Mouse (Mus musculus) MEL (cell line): ENCODE data around the gene Serpinb6a. TPM values are rescaled to one million over a fixed set of nuclear protein-coding genes. Genes with fewer than 3 reads are reported as not detected.
A peak's percentile ranks its signal among the peaks of the same experiment; 100 is the strongest.

Experiments used
- DNase-seq: peaks from one replicate; pipeline ENCODE4 v3.0.0; 2011; ENCODE audit warnings: low read depth, low spot score
- H3K27ac ChIP-seq: 2 replicates; pipeline ENCODE4 v1.5.1; 2012; ENCODE audit warnings: low read depth, mild to moderate bottlenecking, control low read depth, low read length, moderate library complexity; ENCODE audit not compliant: control insufficient read depth
- H3K27me3 ChIP-seq, 2 experiments: fragments of 150-350 bp in 1 of 2; sonication (generic) in 1 of 2; 2 replicates each; pipeline ENCODE4 v1.6.1; 2012; ENCODE audit warnings: low read length in 2 of 2, mild to moderate bottlenecking in 2 of 2, improper control_type of control experiment in 1 of 2, moderate library complexity in 1 of 2; ENCODE audit not compliant: insufficient read depth in 2 of 2, control insufficient read depth in 1 of 2
- H3K36me3 ChIP-seq, 2 experiments: 2 replicates each; pipeline ENCODE4 v1.6.1; 2012 to 2014; ENCODE audit warnings: low read length in 2 of 2, improper control_type of control experiment in 1 of 2, inconsistent platforms in 1 of 2, mild to moderate bottlenecking in 1 of 2; ENCODE audit not compliant: insufficient read depth in 2 of 2, control insufficient read depth in 1 of 2
- H3K4me1 ChIP-seq, 2 experiments: fragments of 150-350 bp in 1 of 2; sonication (generic) in 1 of 2; 2 replicates each; pipeline ENCODE4 v1.6.1; 2012; ENCODE audit warnings: low read length in 2 of 2, improper control_type of control experiment in 1 of 2, mild to moderate bottlenecking in 1 of 2; ENCODE audit not compliant: insufficient read depth in 2 of 2, control insufficient read depth in 1 of 2
- H3K4me3 ChIP-seq, 2 experiments: fragments of 150-350 bp in 1 of 2; sonication (generic) in 1 of 2; 2 replicates each; pipeline ENCODE4 v1.5.1; 2012; ENCODE audit warnings: low read depth in 2 of 2, low read length in 2 of 2, mild to moderate bottlenecking in 2 of 2, moderate library complexity in 2 of 2, control low read depth in 1 of 2, improper control_type of control experiment in 1 of 2; ENCODE audit not compliant: control insufficient read depth in 1 of 2, insufficient read depth in 1 of 2
- H3K79me2 ChIP-seq: 2 replicates; pipeline ENCODE4 v1.6.1; 2012; ENCODE audit warnings: mild to moderate bottlenecking, low read length, moderate library complexity; ENCODE audit not compliant: control insufficient read depth, poor library complexity, insufficient read depth
- H3K9ac ChIP-seq: 2 replicates; pipeline ENCODE4 v1.6.1; 2012; ENCODE audit warnings: low read depth, mild to moderate bottlenecking, control low read depth, low read length, moderate library complexity; ENCODE audit not compliant: control insufficient read depth, poor library complexity, severe bottlenecking
- H3K9me3 ChIP-seq: fragments of 150-350 bp; sonication (generic); replicated peaks from 2 replicates; pipeline ENCODE4 v1.6.1; 2012; ENCODE audit warnings: mild to moderate bottlenecking, low read length, improper control_type of control experiment, moderate library complexity; ENCODE audit not compliant: insufficient read depth
- CTCF ChIP-seq, 3 experiments: IDR thresholded peaks in 2 of 3; conservative IDR thresholded peaks in 1 of 3; 2 replicates each; pipeline ENCODE4 v1.5.1; 2011 to 2012; ENCODE audit warnings: low read length in 3 of 3, low read depth in 2 of 3, mild to moderate bottlenecking in 2 of 3, improper control_type of control experiment in 1 of 3, inconsistent platforms in 1 of 3, mixed read lengths in 1 of 3, moderate library complexity in 1 of 3; ENCODE audit not compliant: control insufficient read depth in 1 of 3, insufficient read depth in 1 of 3, poor library complexity in 1 of 3, severe bottlenecking in 1 of 3
- ELF1 ChIP-seq: IDR thresholded peaks from 2 replicates; pipeline ENCODE4 v1.6.1; 2014; ENCODE audit warnings: low read depth, mild to moderate bottlenecking, inconsistent platforms, low read length, improper control_type of control experiment, moderate library complexity
- EP300 ChIP-seq, 2 experiments: IDR thresholded peaks; 2 replicates each; pipeline ENCODE4 v1.6.1; 2011; ENCODE audit warnings: improper control_type of control experiment in 2 of 2, low read length in 2 of 2, low read depth in 1 of 2, mild to moderate bottlenecking in 1 of 2
- ETS1 ChIP-seq: IDR thresholded peaks from 2 replicates; pipeline ENCODE4 v1.6.1; 2012; ENCODE audit warnings: low read depth, mild to moderate bottlenecking, inconsistent platforms, low read length, improper control_type of control experiment, moderate library complexity
- GABPA ChIP-seq: IDR thresholded peaks from 2 replicates; pipeline ENCODE4 v1.6.1; 2012; ENCODE audit warnings: low read depth, mild to moderate bottlenecking, inconsistent platforms, low read length, improper control_type of control experiment, moderate library complexity
- GATA1 ChIP-seq: IDR thresholded peaks from 2 replicates; pipeline ENCODE4 v1.6.1; 2011; ENCODE audit warnings: low read depth, low read length, improper control_type of control experiment
- HCFC1 ChIP-seq: IDR thresholded peaks from 2 replicates; pipeline ENCODE4 v1.6.1; 2012; ENCODE audit warnings: low read depth, mild to moderate bottlenecking, inconsistent platforms, low read length, improper control_type of control experiment, moderate library complexity
- JUND ChIP-seq: IDR thresholded peaks from 2 replicates; pipeline ENCODE4 v1.6.1; 2011; ENCODE audit warnings: low read depth, mild to moderate bottlenecking, improper control_type of control experiment, low read length
- MAFK ChIP-seq: IDR thresholded peaks from 2 replicates; pipeline ENCODE4 v1.6.1; 2011; ENCODE audit warnings: low read depth, mild to moderate bottlenecking, low read length, improper control_type of control experiment, borderline replicate concordance
- MAZ ChIP-seq: IDR thresholded peaks from 2 replicates; pipeline ENCODE4 v1.6.1; 2012; ENCODE audit warnings: low read depth, mild to moderate bottlenecking, inconsistent platforms, low read length, improper control_type of control experiment
- MYB ChIP-seq: IDR thresholded peaks from 2 replicates; pipeline ENCODE4 v1.6.1; 2011; ENCODE audit warnings: mild to moderate bottlenecking, low read depth, low read length, improper control_type of control experiment
- MYC ChIP-seq: IDR thresholded peaks from 2 replicates; pipeline ENCODE4 v1.6.1; 2011; ENCODE audit warnings: low read depth, mild to moderate bottlenecking, low read length, improper control_type of control experiment, moderate library complexity
- NRF1 ChIP-seq: IDR thresholded peaks from 2 replicates; pipeline ENCODE4 v1.6.1; 2014; ENCODE audit warnings: low read depth, mild to moderate bottlenecking, inconsistent platforms, low read length, improper control_type of control experiment, moderate library complexity; ENCODE audit not compliant: poor library complexity, insufficient read depth, severe bottlenecking
- POLR2AphosphoS2 ChIP-seq: IDR thresholded peaks from 2 replicates; pipeline ENCODE4 v1.6.1; 2011; ENCODE audit warnings: low read length, improper control_type of control experiment
- POLR2AphosphoS5 ChIP-seq: IDR thresholded peaks from 2 replicates; pipeline ENCODE4 v1.6.1; 2012; ENCODE audit warnings: low read depth, borderline replicate concordance, mild to moderate bottlenecking, inconsistent platforms, low read length, moderate library complexity, mixed read lengths
- RCOR1 ChIP-seq: IDR thresholded peaks from 2 replicates; pipeline ENCODE4 v1.6.1; 2012; ENCODE audit warnings: low read depth, mild to moderate bottlenecking, inconsistent platforms, low read length, improper control_type of control experiment
- TAL1 ChIP-seq: IDR thresholded peaks from 2 replicates; pipeline ENCODE4 v1.6.1; 2012; ENCODE audit warnings: mild to moderate bottlenecking, inconsistent platforms, low read length, moderate library complexity, mixed read lengths
- TBP ChIP-seq: IDR thresholded peaks from 2 replicates; pipeline ENCODE4 v1.8.0; 2011; ENCODE audit warnings: low read depth, low read length, improper control_type of control experiment
- TCF12 ChIP-seq: IDR thresholded peaks from 2 replicates; pipeline ENCODE4 v1.6.1; 2014; ENCODE audit warnings: low read depth, mild to moderate bottlenecking, inconsistent platforms, low read length, improper control_type of control experiment, moderate library complexity
- UBTF ChIP-seq: IDR thresholded peaks from 2 replicates; pipeline ENCODE4 v1.6.1; 2012; ENCODE audit warnings: low read depth, mild to moderate bottlenecking, inconsistent platforms, low read length, improper control_type of control experiment, moderate library complexity, borderline replicate concordance; ENCODE audit not compliant: insufficient read depth
- USF1 ChIP-seq: IDR thresholded peaks from 2 replicates; pipeline ENCODE4 v1.6.1; 2014; ENCODE audit warnings: low read depth, mild to moderate bottlenecking, inconsistent platforms, low read length, improper control_type of control experiment, moderate library complexity
- ZC3H11A ChIP-seq: IDR thresholded peaks from 2 replicates; pipeline ENCODE4 v1.6.1; 2012; ENCODE audit warnings: low read depth, mild to moderate bottlenecking, inconsistent platforms, low read length, improper control_type of control experiment
- ZNF384 ChIP-seq: IDR thresholded peaks from 2 replicates; pipeline ENCODE4 v1.6.1; 2012; ENCODE audit warnings: low read depth, mild to moderate bottlenecking, inconsistent platforms, low read length, improper control_type of control experiment
- polyA plus RNA-seq, 2 experiments: library from polyadenylated mRNA; stranded (reverse) in 1 of 2; unstranded in 1 of 2; fragments of >175 nt in 1 of 2; fragments of >200 nt in 1 of 2; gene quantifications; 2 replicates each; pipeline versions ENCODE4 v1.2.1 to v1.2.4; 2012; ENCODE audit warnings: low replicate concordance in 2 of 2, low read depth in 1 of 2; ENCODE audit not compliant: insufficient read length in 2 of 2, insufficient read depth in 1 of 2, missing spikeins in 1 of 2
- total RNA-seq: library from RNA; depleted of rRNA; stranded (reverse); fragments of 300-350 nt; gene quantifications from 2 replicates; pipeline ENCODE4 v1.2.3, GENCODE M21; 2012

Gene Serpinb6a
- total and polyA plus RNA-seq, 3 experiments: 61.6 to 65.1 TPM; not detected in 1

GRCm38 (mm10) chr13:33965056-33966024 is 37.3 kb downstream of the Serpinb6a start:
- no peaks in the 10 kb centered on the region for H3K27me3 ChIP-seq
- H3K79me2 ChIP-seq: no peaks in the 10 kb centered on the region; the same call in 1 of the 2 replicates
- DNase-seq: peak; percentile 69
- H3K9ac ChIP-seq: peak overlapping the region; percentile 87
- no peaks in the 10 kb centered on the region for H3K9me3 ChIP-seq
- TF ChIP-seq MAZ: no peak
- 0 out of 2 replicates have a peak, but pooled peaks have one; percentile 15 for TF ChIP-seq MYC
- TF ChIP-seq GATA1: peak; percentile 63
- TF ChIP-seq JUND: no peak
- peak; percentile 44 to 45 for TF ChIP-seq EP300 (IDR thresholded peaks at IDR 0.05; ENCODE audit: low read depth in 1 of 2, low read length in 2 of 2)
- TF ChIP-seq ETS1: peak; percentile 60; the same call in 1 of the 2 replicates
- peak; percentile 61 for TF ChIP-seq TAL1
- peak; percentile 5; the same call in 1 of the 2 replicates for TF ChIP-seq TCF12
- no peak for TF ChIP-seq GABPA
- TF ChIP-seq NRF1: no peak
- TF ChIP-seq, all 39 proteins: peak for 6
- peaks cover 0 to 7% of the 10 kb centered on the region in 2 experiments; a peak in 2 of 4 replicates for H3K36me3 ChIP-seq
- H3K27ac ChIP-seq: peak overlapping the region; percentile 90
- H3K4me3 ChIP-seq: peak overlapping the region; percentile 80 to 87
- H3K4me1 ChIP-seq: peaks cover 6 to 10% of the 10 kb centered on the region in 2 experiments

GRCm38 (mm10) chr13:33964206-33965046 is 38.2 kb downstream of the Serpinb6a start, which contains the start of gene Nqo2:
Nqo2 (plus strand) TSS chr13:33964687.
- no peaks in the 10 kb centered on the region for H3K27me3 ChIP-seq
- H3K9ac ChIP-seq: peak within 1 kb of the TSS; percentile 87
- H3K27ac ChIP-seq: peak within 1 kb of the TSS; percentile 90
- no peaks in the 10 kb centered on the region for H3K9me3 ChIP-seq
- DNase-seq: peak; percentile 92
- no peaks in the 10 kb centered on the region; the same call in 1 of the 2 replicates for H3K79me2 ChIP-seq
- peak within 1 kb of the TSS; percentile 80 to 87 for H3K4me3 ChIP-seq
- peaks cover 6 to 10% of the 10 kb centered on the region in 2 experiments for H3K4me1 ChIP-seq
- H3K36me3 ChIP-seq: peaks cover 0 to 7% of the 10 kb centered on the region in 2 experiments; a peak in 2 of 4 replicates
- TF ChIP-seq MAZ (peak; percentile 69), MYB (no peak), USF1 (no peak), POLR2AphosphoS2 (peak; percentile 56; the same call in 1 of the 2 replicates), POLR2AphosphoS5 (no peak), MAFK (no peak), ZNF384 (peak; percentile 60; the same call in 1 of the 2 replicates), ETS1 (0 out of 2 replicates have a peak, but pooled peaks have one; percentile 14), TAL1 (no peak), TBP (peak; percentile 84), RCOR1 (0 out of 2 replicates have a peak, but pooled peaks have one; percentile 7), ELF1 (peak; percentile 60), HCFC1 (peak; percentile 72), MYC (no peak), NRF1 (peak; percentile 71), CTCF (IDR thresholded peaks at IDR 0.05 in 2 of 3, conservative IDR thresholded peaks at IDR 0.05 in 1 of 3; ENCODE audit: control insufficient read depth in 1 of 3, insufficient read depth in 1 of 3, low read depth in 2 of 3, low read length in 3 of 3, poor library complexity in 1 of 3, severe bottlenecking in 1 of 3) (peak in 2 of 3 experiments; percentile 39 to 67; a peak in 4 of 6 replicates), EP300 (IDR thresholded peaks at IDR 0.05; ENCODE audit: low read depth in 1 of 2, low read length in 2 of 2) (no peak), UBTF (no peak), TCF12 (0 out of 2 replicates have a peak, but pooled peaks have one; percentile 27), ZC3H11A (no peak), JUND (no peak), GABPA (no peak)
